Mouse (Mus musculus): ENCODE measurements around the gene Foxp2.

The Foxp2 gene

GRCm38 (mm10) chr6:15373621-15374020 is 472.5 kb downstream of the Foxp2 start:
- no peak for DNase-seq (ENCODE audit: low read depth)

- DNase-seq (ENCODE audit: low read depth): no peak
Observed at GRCm38 (mm10) chr6:15378261-15378660, 477.1 kb downstream of the Foxp2 start.

- no peak for DNase-seq (ENCODE audit: low read depth)
Observed at GRCm38 (mm10) chr6:15396462-15396861, 495.3 kb downstream of the Foxp2 start.

GRCm38 (mm10) chr6:15397485-15397884 is 496.3 kb downstream of the Foxp2 start:
- no peak for DNase-seq (ENCODE audit: low read depth)

GRCm38 (mm10) chr6:15401138-15401537 is 500.0 kb downstream of the Foxp2 start:
- DNase-seq (ENCODE audit: low read depth): no peak

GRCm38 (mm10) chr6:15402026-15402425 is 500.9 kb downstream of the Foxp2 start:
- DNase-seq (ENCODE audit: low read depth): no peak

GRCm38 (mm10) chr6:15415099-15415498 is 514.0 kb downstream of the Foxp2 start:
- no peak for DNase-seq (ENCODE audit: low read depth)

- DNase-seq (ENCODE audit: low read depth): peak; percentile 2
Observed at GRCm38 (mm10) chr6:15459701-15460100, 558.6 kb downstream of the Foxp2 start.

- DNase-seq (ENCODE audit: low read depth): no peak
Observed at GRCm38 (mm10) chr6:15463390-15463789, 562.2 kb downstream of the Foxp2 start.

GRCm38 (mm10) chr6:15465471-15465870 is 564.3 kb downstream of the Foxp2 start:
- no peak for DNase-seq (ENCODE audit: low read depth)

- no peak for DNase-seq (ENCODE audit: low read depth)
Observed at GRCm38 (mm10) chr6:15466634-15467033, 565.5 kb downstream of the Foxp2 start.

GRCm38 (mm10) chr6:15486909-15487308 is 585.8 kb downstream of the Foxp2 start:
- DNase-seq (ENCODE audit: low read depth): no peak
